Mouse (Mus musculus): ENCODE data around the gene Abtb2. TPM values are rescaled to one million over a fixed set of nuclear protein-coding genes. Genes with fewer than 3 reads are reported as not detected.

The Abtb2 gene
- polyA plus RNA-seq, 1 experiment, result 16.1 TPM

- H3K79me2 ChIP-seq (ENCODE audit: control insufficient read depth, insufficient read depth), result no peaks in the 10 kb centered on the region
- H3K27me3 ChIP-seq (ENCODE audit: control insufficient read depth, insufficient read depth, insufficient read length), result no peaks in the 10 kb centered on the region
- no peak overlapping the region for H3K4me3 ChIP-seq
- no peaks in the 10 kb centered on the region for H3K36me3 ChIP-seq (ENCODE audit: control insufficient read depth, insufficient read depth)
- TF ChIP-seq MYOD1 (IDR thresholded peaks at IDR 0.05; ENCODE audit: control insufficient read depth in 1 of 3, insufficient read length in 2 of 3, low read depth in 2 of 3), result no peak
- no peak for TF ChIP-seq USF1 (IDR thresholded peaks at IDR 0.05; ENCODE audit: low read depth)
- no peak for TF ChIP-seq POLR2AphosphoS2 (IDR thresholded peaks at IDR 0.05; ENCODE audit: insufficient read length, low read depth)
- TF ChIP-seq MAX (IDR thresholded peaks at IDR 0.05; ENCODE audit: low read depth), result no peak
- no peak for TF ChIP-seq TCF3 (IDR thresholded peaks at IDR 0.05; ENCODE audit: insufficient read length, low read depth)
- TF ChIP-seq POLR2A (IDR thresholded peaks at IDR 0.05; ENCODE audit: insufficient read length, low read depth), result no peak
- TF ChIP-seq MYOG (IDR thresholded peaks at IDR 0.05; ENCODE audit: control insufficient read depth in 1 of 3, insufficient read depth in 1 of 3, insufficient read length in 2 of 3, low read depth in 2 of 3), result no peak
- TF ChIP-seq E2F4 (IDR thresholded peaks at IDR 0.05; ENCODE audit: insufficient read depth), result no peak
- TF ChIP-seq TCF12 (IDR thresholded peaks at IDR 0.05; ENCODE audit: insufficient read depth, poor library complexity, severe bottlenecking), result no peak
- TF ChIP-seq REST (IDR thresholded peaks at IDR 0.05; ENCODE audit: insufficient read depth, insufficient read length), result no peak
- TF ChIP-seq SRF (IDR thresholded peaks at IDR 0.05; ENCODE audit: control insufficient read depth, insufficient read length, low read depth), result no peak
- no peak for TF ChIP-seq CEBPB (IDR thresholded peaks at IDR 0.05; ENCODE audit: insufficient read depth, poor library complexity, severe bottlenecking)
- H3ac ChIP-seq (ENCODE audit: control insufficient read depth, insufficient read length), result no peak overlapping the region
- H3K4me2 ChIP-seq (ENCODE audit: low read depth), result no peak overlapping the region
These were observed 12.1 kb upstream of the Abtb2 start for GRCm38 (mm10) chr2:103554041-103554440.

GRCm38 (mm10) chr2:103556125-103556877, 9.8 kb upstream of the Abtb2 start:
- Histone ChIP-seq H3K79me2 (ENCODE audit: control insufficient read depth, insufficient read depth) (no peaks in the 10 kb centered on the region), H3K36me3 (ENCODE audit: control insufficient read depth, insufficient read depth) (no peaks in the 10 kb centered on the region), H3K4me2 (ENCODE audit: low read depth) (no peak overlapping the region), H3K27me3 (ENCODE audit: control insufficient read depth, insufficient read depth, insufficient read length) (no peaks in the 10 kb centered on the region), H3ac (ENCODE audit: control insufficient read depth, insufficient read length) (no peak overlapping the region), H3K4me3 (no peak overlapping the region)
- TF ChIP-seq SRF (IDR thresholded peaks at IDR 0.05; ENCODE audit: control insufficient read depth, insufficient read length, low read depth) (no peak), USF1 (IDR thresholded peaks at IDR 0.05; ENCODE audit: low read depth) (no peak), MYOG (IDR thresholded peaks at IDR 0.05; ENCODE audit: control insufficient read depth in 1 of 3, insufficient read depth in 1 of 3, insufficient read length in 2 of 3, low read depth in 2 of 3) (peak in 1 of 3 experiments; percentile 22)

- TF ChIP-seq SRF (IDR thresholded peaks at IDR 0.05; ENCODE audit: control insufficient read depth, insufficient read length, low read depth) (peak; percentile 62), MYOG (IDR thresholded peaks at IDR 0.05; ENCODE audit: control insufficient read depth in 1 of 3, insufficient read depth in 1 of 3, insufficient read length in 2 of 3, low read depth in 2 of 3) (no peak)
- no peak overlapping the region for H3K4me2 ChIP-seq (ENCODE audit: low read depth)
- no peak overlapping the region for H3ac ChIP-seq (ENCODE audit: control insufficient read depth, insufficient read length)
- H3K27me3 ChIP-seq (ENCODE audit: control insufficient read depth, insufficient read depth, insufficient read length), result peaks cover 7% of the 10 kb centered on the region
- H3K4me3 ChIP-seq, result no peak overlapping the region
- H3K36me3 ChIP-seq (ENCODE audit: control insufficient read depth, insufficient read depth), result no peaks in the 10 kb centered on the region
- no peaks in the 10 kb centered on the region for H3K79me2 ChIP-seq (ENCODE audit: control insufficient read depth, insufficient read depth)
These were observed 5.2 kb upstream of the Abtb2 start for GRCm38 (mm10) chr2:103560955-103561354.

GRCm38 (mm10) chr2:103564427-103565023, 1.6 kb upstream of the Abtb2 start:
- Histone ChIP-seq H3K36me3 (ENCODE audit: control insufficient read depth, insufficient read depth) (no peaks in the 10 kb centered on the region), H3K27me3 (ENCODE audit: control insufficient read depth, insufficient read depth, insufficient read length) (peaks cover 7% of the 10 kb centered on the region), H3K79me2 (ENCODE audit: control insufficient read depth, insufficient read depth) (peaks cover 25% of the 10 kb centered on the region), H3K4me2 (ENCODE audit: low read depth) (peak overlapping the region; percentile 98), H3ac (ENCODE audit: control insufficient read depth, insufficient read length) (no peak overlapping the region), H3K4me3 (no peak overlapping the region)
- no peak for TF ChIP-seq CEBPB (IDR thresholded peaks at IDR 0.05; ENCODE audit: insufficient read depth, poor library complexity, severe bottlenecking)

GRCm38 (mm10) chr2:103565171-103565591, 929 bp upstream of the Abtb2 start:
- no peak overlapping the region for H3ac ChIP-seq (ENCODE audit: control insufficient read depth, insufficient read length)
- H3K36me3 ChIP-seq (ENCODE audit: control insufficient read depth, insufficient read depth), result no peaks in the 10 kb centered on the region
- peaks cover 30% of the 10 kb centered on the region for H3K79me2 ChIP-seq (ENCODE audit: control insufficient read depth, insufficient read depth)
- H3K4me3 ChIP-seq, result peak overlapping the region; percentile 72
- peaks cover 7% of the 10 kb centered on the region for H3K27me3 ChIP-seq (ENCODE audit: control insufficient read depth, insufficient read depth, insufficient read length)
- TF ChIP-seq USF1 (IDR thresholded peaks at IDR 0.05; ENCODE audit: low read depth), result no peak
- no peak for TF ChIP-seq REST (IDR thresholded peaks at IDR 0.05; ENCODE audit: insufficient read depth, insufficient read length)
- no peak for TF ChIP-seq TCF12 (IDR thresholded peaks at IDR 0.05; ENCODE audit: insufficient read depth, poor library complexity, severe bottlenecking)
- TF ChIP-seq MYOG (IDR thresholded peaks at IDR 0.05; ENCODE audit: control insufficient read depth in 1 of 3, insufficient read depth in 1 of 3, insufficient read length in 2 of 3, low read depth in 2 of 3), result peak in 2 of 3 experiments; percentile 17 to 65
- peak overlapping the region; percentile 98 for H3K4me2 ChIP-seq (ENCODE audit: low read depth)
